Mouse (Mus musculus): Measurements from ENCODE around the gene Edil3.
"Not testable (repeated sequence)": the region's sequence is repeated elsewhere in the genome, so short reads cannot be mapped to it uniquely, and the experiment has no call there.

Edil3 gene

GRCm38 (mm10) chr13:89007696-89008427, 186.6 kb downstream of the Edil3 start:
- DNase-seq: no peak

DNA sequence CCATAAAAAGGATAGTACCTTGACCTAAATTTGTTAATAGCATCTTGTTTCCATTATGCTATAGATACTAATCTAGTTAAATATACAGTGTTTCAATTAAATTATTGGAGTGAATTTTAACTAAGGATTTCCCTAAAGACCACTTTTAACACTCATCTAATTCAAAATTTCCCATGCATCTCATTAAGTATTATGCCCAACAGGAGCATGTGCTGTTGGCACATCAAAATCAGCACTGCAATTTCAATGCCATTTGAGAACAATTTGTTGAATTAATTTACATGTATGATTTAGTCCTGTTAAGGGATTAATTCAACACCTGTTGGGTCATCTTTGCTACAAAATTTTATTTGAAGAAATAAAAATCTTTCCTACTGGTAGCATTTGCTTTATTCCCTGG, 191.2 kb downstream of the Edil3 start:
- DNase-seq: no peak

- DNase-seq: peak; percentile 14 to 26
These were observed 208.7 kb downstream of the Edil3 start for GRCm38 (mm10) chr13:89029817-89030539.

GRCm38 (mm10) chr13:89035711-89036110, 214.4 kb downstream of the Edil3 start:
- DNase-seq: no peak

DNA sequence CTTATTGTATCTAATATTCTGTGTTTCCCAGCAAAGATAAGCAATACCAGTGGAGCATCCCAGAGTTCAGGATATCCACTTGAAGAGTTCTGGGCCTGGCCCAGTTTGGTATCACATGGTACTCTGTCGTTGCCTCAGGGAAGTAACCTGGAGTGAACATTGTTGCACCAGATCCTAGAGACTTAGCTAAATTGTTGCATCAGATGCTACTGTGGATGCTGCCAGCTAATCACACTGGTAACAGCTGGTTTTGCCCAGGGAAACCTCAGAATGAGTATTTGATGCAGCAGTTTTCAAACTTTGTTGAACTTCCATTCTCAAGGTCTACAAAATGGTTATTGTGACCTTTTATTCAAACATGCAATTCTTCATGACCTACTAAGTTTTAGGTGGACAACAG, 220.2 kb downstream of the Edil3 start:
- DNase-seq: no peak

- not testable (repeated sequence) for DNase-seq
These were observed 248.9 kb downstream of the Edil3 start for GRCm38 (mm10) chr13:89070132-89070531.

DNA sequence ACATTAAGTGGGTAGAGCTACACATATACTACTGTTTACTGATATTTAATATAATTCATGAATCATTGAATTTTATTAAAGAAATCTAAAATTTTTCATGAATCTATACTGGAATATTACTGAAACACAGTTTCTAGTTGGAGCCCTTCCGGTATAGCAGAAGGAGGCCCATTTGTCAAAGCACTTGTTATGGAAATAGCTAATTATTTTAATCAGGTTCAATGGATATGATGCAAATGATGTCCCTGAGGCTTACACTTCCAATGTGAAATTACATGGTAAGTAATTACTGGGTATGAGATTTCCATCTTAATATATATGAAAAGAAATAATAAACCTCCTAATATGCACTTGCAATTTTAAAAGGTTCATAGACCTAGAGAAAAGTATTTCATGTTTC, 254.9 kb downstream of the Edil3 start:
- no peak for DNase-seq

DNA sequence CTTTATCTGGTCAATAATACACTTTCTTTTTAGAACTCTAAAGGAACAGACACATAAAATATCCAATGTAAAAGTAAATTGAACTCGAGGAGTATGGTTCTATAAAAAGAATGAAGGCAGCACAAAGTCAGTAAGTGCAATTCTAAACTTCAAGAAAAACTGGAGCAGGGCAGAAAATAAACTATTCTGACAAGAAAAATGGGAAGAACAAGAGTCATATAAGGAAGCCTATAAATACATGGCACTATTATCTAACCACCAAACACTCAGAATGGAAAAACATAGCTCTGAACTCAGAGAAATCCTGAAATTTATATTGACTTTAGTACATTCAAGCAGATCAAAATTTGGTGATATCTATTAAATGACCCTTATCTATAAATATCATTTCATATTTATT, 284.6 kb downstream of the Edil3 start:
- no peak for DNase-seq

GRCm38 (mm10) chr13:89117551-89117950, 296.3 kb downstream of the Edil3 start:
- no peak for DNase-seq

- DNase-seq: no peak
These were observed 298.5 kb downstream of the Edil3 start for GRCm38 (mm10) chr13:89119809-89120208.

DNA sequence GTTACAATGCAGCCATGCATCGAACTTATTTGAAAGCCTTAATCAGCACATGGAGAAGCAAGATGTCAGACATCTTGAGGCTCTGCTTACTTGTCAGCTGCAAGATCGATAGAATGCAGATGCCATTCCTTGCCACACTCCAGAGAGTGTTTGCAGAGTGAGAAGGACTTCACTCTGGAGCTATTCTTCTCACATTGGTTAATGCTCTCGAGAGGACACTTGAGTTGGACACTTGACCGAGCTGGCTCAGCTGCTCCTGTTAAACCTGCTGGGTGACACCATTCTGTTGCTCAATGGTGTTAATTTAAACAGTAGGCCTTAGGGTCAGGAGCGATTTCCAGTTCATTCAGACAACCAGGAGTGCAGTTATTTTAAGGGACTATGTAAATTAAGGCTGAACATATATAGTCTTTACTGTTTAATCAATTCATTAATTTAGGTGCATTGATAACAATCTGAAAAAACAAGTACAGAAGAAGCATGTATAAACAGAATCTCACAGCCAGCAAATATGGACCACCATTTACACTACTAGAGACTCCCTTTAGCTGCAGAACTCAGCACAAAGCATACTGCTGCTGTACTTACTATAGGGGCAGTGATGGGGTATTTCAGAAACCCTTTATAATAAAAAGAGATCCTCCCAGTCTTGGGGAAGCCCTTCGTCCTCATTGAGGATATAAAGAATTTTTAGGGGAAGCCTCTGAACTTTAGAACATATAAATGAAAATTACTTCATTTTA, 301.4 kb downstream of the Edil3 start:
- DNase-seq: no peak

GRCm38 (mm10) chr13:89123396-89123795, 302.1 kb downstream of the Edil3 start:
- no peak for DNase-seq

DNA sequence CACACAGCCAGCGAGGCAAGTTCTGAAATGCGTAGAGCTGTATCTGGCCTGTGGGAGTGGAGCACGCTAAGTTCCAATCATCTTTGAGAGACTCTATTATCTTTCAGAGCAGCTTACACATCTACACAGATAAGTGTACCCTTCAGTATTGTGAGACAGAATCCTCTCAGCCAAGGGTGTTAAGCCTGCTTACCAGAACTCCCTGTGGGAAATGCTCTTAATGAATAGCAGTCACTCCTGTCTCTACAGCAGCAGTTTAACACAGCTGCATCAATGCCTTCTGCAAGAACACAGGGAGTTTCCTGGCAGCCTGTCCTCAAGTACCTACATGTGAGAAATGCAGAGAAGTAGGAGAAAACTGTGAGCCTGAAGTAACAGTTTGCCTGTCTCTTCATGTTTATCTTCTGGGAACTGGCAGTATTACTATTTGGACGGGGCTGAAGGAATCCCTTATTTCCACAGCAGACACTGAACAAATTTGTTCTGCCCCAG, 324.8 kb downstream of the Edil3 start:
- no peak for DNase-seq

- DNase-seq: no peak
These were observed 330.6 kb downstream of the Edil3 start for GRCm38 (mm10) chr13:89151878-89152277.

GRCm38 (mm10) chr13:89167960-89168359, 346.7 kb downstream of the Edil3 start:
- no peak for DNase-seq

DNA sequence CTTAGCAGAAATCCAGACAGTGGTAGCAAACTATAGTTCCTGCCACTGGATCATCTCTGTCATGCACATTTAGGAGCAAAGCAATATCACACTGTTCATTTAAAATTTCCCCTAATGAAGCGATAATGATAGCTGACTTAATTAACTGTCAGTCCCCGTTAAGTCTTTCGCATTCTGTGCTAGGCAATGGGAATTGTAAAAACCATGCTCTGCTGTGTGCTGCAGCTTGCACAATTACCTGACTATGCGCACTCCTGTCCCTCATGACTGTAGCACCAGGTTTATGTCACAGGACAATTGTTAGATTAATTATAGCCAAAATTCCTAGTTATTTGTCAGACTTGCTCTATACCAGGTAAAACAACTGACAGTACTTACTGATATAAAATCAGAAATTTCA, 348.8 kb downstream of the Edil3 start:
- DNase-seq: no peak

- no peak for DNase-seq
These were observed 353.9 kb downstream of the Edil3 start for GRCm38 (mm10) chr13:89175154-89175553.

- no peak for DNase-seq
These were observed 367.8 kb downstream of the Edil3 start for GRCm38 (mm10) chr13:89189051-89189450.

DNA sequence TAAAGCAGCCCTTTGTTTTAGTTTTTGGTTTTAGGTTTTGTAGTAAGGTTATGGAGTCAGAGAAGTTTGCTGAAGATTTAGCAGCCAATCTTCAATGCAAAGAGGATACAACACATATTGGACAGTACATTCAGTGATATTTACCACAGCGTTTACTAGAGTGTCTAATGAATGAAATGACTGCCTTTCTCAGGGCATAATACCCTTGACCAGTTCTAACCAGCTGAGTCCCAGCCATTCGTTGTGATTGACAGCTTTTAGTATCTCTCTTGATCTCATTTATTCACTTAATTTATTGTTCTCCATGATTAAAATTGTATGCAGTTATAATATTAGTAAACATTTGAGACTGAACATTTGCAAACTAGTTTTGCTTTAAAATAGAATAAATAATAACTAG, 375.7 kb downstream of the Edil3 start:
- DNase-seq: no peak

- DNase-seq: no peak
These were observed 378.0 kb downstream of the Edil3 start for GRCm38 (mm10) chr13:89199275-89199674.

DNA sequence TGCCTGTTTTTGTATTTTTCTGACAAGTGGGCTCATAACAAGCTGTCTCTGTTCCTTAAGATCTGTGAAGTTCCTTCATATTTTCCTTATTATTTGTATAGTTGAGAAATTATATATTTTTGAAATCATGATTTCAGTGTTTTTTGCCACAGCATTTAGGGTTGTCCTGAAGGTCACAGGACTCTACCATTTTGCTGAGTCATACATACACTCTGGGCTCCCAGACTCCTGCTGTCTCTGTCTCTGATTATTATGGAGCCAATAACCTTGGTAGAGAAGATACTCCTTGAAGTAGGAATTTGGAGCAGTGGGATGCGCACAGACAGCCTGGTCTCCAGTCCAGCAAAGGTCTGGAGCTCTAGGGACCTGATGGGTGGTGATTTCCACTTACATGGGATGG, 416.8 kb downstream of the Edil3 start:
- DNase-seq: no peak

DNA sequence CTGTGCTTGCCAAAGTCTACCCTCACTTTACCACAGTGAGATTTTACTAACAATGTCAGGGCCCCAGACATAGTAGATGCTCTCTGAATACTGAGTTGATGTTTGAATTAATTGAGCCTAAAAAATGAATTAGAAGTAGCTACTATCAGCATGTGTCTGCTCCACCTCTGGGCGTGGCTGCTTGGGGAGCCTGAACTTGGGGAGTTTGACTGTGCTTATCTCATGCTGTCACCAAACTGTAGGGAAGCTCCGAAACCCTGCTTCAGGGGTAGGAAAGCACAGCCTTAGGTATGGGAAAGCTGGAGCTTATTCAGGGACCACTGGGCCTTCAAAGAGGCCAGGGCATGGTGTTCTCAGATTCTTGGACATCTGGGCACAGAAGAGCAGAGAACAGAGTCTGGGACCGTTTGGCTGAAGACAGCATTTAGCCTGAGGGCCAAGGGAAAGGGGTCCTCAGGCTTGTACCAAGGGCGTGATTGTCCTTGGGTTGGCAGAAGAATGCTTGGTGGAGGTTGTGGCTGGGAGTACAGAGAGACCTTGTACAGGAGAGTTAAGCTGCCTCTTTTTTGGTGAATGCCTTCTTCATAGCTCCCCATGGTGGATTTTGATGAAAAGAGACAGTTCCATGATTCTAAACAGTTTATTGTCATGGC, 432.8 kb downstream of the Edil3 start:
- DNase-seq: no peak

- no peak for DNase-seq
These were observed 435.6 kb downstream of the Edil3 start for GRCm38 (mm10) chr13:89256906-89257305.

Data from kidney, postnatal 4 days (tissue).